Mouse (Mus musculus) induced T-regulatory cell, adult 2 months (primary cell): ENCODE data around the gene H2-M10.6.

ENCODE experiments used
- DNase-seq: peaks from one replicate; pipeline ENCODE4 v3.0.0-alpha.2; 2012; ENCODE audit warnings: low read depth

H2-M10.6 gene

DNA sequence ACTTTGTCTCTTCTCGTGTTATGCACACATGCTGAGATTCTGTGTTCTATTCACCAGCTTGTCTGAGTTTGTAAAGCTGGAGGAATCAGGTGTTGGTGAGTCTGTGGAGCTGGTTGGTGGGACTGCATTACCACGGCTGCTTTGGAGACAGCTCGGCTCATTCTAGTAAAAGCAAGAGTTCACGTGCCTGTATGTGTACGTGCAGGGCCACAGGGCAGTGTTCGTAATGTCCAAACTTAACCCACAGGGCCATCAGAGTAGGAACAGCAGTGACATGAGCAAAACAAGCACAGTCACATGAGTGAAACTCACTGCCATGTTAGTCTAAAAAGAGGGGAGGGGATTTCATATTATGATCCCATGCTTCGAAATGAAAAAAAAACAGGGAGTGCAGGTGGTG is 31.7 kb downstream of the H2-M10.6 start:
- DNase-seq, result no peak

GRCm38 (mm10) chr17:36844286-36844719 is 32.3 kb downstream of the H2-M10.6 start:
- peak; percentile 48 for DNase-seq

- DNase-seq, result no peak
Observed at GRCm38 (mm10) chr17:36844725-36845124, 32.8 kb downstream of the H2-M10.6 start.

- DNase-seq, result no peak
Observed at GRCm38 (mm10) chr17:36848911-36849310, 36.9 kb downstream of the H2-M10.6 start.

DNA sequence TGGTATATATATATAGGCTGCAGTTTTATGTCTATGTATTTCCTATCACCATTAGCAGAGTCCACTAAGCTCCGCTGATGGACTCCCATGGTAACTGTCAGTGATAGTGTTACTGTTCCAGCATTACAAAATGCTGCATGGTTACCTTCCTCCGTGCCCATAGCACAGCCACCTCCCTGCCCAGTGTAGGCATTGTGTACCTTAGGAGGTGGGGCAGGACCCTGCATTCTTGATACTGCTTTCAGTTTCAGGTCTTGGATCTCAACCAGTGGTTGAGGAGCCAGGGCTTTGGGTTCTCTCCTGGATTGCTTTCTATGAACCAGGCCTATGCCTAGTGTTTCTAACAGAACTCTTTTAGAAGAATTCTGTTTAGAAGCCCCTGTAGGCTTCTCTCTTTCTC is 38.0 kb downstream of the H2-M10.6 start:
- DNase-seq, result no peak

- DNase-seq, result no peak
Observed at GRCm38 (mm10) chr17:36851200-36851599, 39.2 kb downstream of the H2-M10.6 start.

GRCm38 (mm10) chr17:36851627-36852026 is 39.7 kb downstream of the H2-M10.6 start:
- no peak for DNase-seq

- no peak for DNase-seq
Observed at GRCm38 (mm10) chr17:36855484-36855883, 43.5 kb downstream of the H2-M10.6 start.

DNA sequence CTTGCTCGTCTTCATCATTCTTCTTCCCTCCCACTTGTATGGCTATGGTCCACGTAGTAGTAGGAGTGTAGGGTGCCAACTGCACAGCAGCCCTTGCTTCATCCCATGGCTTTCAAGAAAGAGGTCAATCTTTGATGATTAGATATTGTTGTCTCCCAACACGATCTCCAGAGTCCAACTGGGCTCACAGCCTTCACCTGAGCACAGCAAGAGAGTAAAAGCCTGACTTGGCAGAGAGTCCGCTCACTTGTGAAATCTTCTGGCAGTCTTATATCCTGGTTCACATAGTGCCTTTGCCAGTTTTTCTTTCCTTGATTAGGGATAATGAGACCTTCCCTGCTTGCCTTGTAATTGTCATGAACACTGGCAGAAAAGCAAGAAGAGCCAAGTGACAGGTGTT is 44.3 kb downstream of the H2-M10.6 start:
- DNase-seq, result no peak

- DNase-seq, result no peak
Observed at GRCm38 (mm10) chr17:36858181-36858580, 46.2 kb downstream of the H2-M10.6 start.

DNA sequence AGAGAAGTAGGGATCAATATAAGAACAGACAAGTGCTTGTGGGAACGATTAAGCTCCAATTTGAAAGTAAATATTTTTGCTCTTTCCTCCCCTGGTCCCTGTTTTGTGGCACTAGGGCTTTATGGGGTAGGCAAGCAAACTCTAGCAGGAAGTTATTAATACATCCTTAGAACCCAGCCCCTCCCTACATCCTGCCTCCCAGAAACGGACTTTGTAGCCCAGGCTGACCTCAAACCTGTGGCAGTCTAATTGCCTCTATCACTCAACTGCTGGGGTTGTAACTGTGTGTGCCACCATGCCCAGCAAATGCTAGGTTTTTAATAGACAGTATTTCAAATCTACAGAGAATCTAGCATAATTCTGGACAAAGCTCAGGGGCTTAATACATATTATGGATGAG is 49.7 kb downstream of the H2-M10.6 start:
- no peak for DNase-seq
